Mouse (Mus musculus) hindbrain, embryonic 15.5 days (tissue): ENCODE data around the gene Lrrc8d. TPM values are rescaled to one million over a fixed set of nuclear protein-coding genes. Genes with fewer than 3 reads are reported as not detected.

Experiments
- ATAC-seq: fragments of 200-750 bp; cut with Nextera tagmentation; 2 replicates; pipeline ENCODE4 v1.8.0; 2017; ENCODE audit warnings: low read depth, moderate number of reproducible peaks, moderate TSS enrichment; ENCODE audit not compliant: low FRiP score
- H3K27ac ChIP-seq: fragments of 300-500 bp; sonication (generic); replicated peaks from 2 replicates; pipeline ENCODE4 v1.5.1; 2015; ENCODE audit warnings: mild to moderate bottlenecking, inconsistent platforms
- H3K27me3 ChIP-seq: fragments of 300-500 bp; sonication (generic); 2 replicates; pipeline ENCODE4 v1.6.1; 2015; ENCODE audit warnings: control low read depth, inconsistent platforms
- H3K36me3 ChIP-seq: fragments of 300-500 bp; sonication (generic); 2 replicates; pipeline ENCODE4 v1.6.1; 2015; ENCODE audit warnings: control low read depth, inconsistent platforms
- H3K4me1 ChIP-seq: fragments of 300-500 bp; sonication (generic); replicated peaks from 2 replicates; pipeline ENCODE4 v1.6.1; 2015; ENCODE audit warnings: control low read depth, inconsistent platforms
- H3K4me2 ChIP-seq: fragments of 300-500 bp; sonication (generic); 2 replicates; pipeline ENCODE4 v1.6.1; 2015; ENCODE audit warnings: moderate library complexity, mild to moderate bottlenecking, inconsistent platforms
- H3K4me3 ChIP-seq: fragments of 300-500 bp; sonication (generic); 2 replicates; pipeline ENCODE4 v1.5.1; 2015; ENCODE audit warnings: mild to moderate bottlenecking, inconsistent platforms
- H3K9ac ChIP-seq: fragments of 300-500 bp; sonication (generic); 2 replicates; pipeline ENCODE4 v1.6.1; 2015; ENCODE audit warnings: inconsistent platforms
- H3K9me3 ChIP-seq: fragments of 300-500 bp; sonication (generic); 2 replicates; pipeline ENCODE4 v1.6.1; 2016; ENCODE audit warnings: control low read depth, inconsistent platforms
- WGBS: fragments of 180-500 bp; shearing (Covaris S2); methylation state at CpG from one replicate; pipeline ENCODE4 v1.1.7; 2015; 5-methylcytosine and 5-hydroxymethylcytosine counted together
- polyA plus RNA-seq: library from polyadenylated mRNA; unstranded; fragments of >200 nt; fragmentation: Nextera tagmentation; extraction: Ambion mirVana; gene quantifications from 2 replicates; pipeline ENCODE4 v1.2.1, GENCODE M21; 2015

Gene Lrrc8d
- polyA plus RNA-seq, 1 experiment from 2014 or later, result 35.6 TPM

DNA sequence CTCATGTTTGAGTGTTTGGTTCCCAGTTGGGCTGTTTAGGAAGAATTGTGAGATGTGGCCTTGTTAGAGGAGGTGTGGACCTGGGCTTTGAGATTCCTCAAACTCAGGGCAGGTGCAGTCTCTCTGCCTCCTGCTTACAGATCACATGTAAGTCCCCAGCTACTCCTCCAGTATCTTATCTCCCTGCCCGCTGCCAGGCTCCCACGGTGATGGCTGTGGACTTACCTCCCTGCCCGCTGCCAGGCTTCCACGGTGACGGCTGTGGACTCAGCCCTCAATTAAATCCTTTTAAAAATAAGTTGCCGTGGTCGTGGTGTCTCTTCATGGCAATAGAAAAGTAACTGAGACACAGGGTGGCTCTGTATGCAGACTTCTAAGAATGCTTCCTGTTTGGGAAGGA lies 173.1 kb downstream of the Lrrc8d start:
- Histone ChIP-seq H3K27ac (no peak overlapping the region), H3K9me3 (no peaks in the 10 kb centered on the region), H3K27me3 (no peaks in the 10 kb centered on the region), H3K36me3 (no peaks in the 10 kb centered on the region), H3K4me3 (no peak overlapping the region), H3K4me2 (no peak overlapping the region), H3K4me1 (peaks cover 14% of the 10 kb centered on the region), H3K9ac (no peak overlapping the region)
- 52% methylated on average over 7 of the region's 7 CpGs for WGBS
- no peak for ATAC-seq

DNA sequence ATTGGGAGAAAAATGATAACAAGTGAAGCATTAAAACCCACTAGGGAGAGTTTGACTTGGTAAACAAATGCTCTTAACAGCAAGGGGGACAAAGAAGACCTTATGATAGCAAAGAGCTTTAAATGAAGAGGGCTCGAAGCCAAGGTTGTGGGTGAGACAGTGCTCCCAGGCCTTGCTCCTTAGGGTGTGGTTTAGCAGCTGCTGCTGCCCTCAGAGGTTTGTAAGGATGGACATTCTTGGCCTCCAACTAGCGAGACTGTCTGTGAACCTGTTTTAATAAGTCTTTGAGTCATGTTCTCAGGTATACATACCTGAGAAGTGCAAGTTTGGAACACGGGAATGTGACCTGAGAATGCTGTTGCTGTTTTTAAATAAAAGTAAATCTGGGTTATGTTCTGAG lies 174.0 kb downstream of the Lrrc8d start:
- 70% methylated on average over 3 of the region's 3 CpGs for WGBS
- no peak for ATAC-seq
- no peak overlapping the region for H3K4me2 ChIP-seq
- H3K9ac ChIP-seq, result no peak overlapping the region
- H3K27me3 ChIP-seq, result no peaks in the 10 kb centered on the region
- peaks cover 16% of the 10 kb centered on the region for H3K4me1 ChIP-seq
- H3K9me3 ChIP-seq, result no peaks in the 10 kb centered on the region
- no peak overlapping the region for H3K27ac ChIP-seq
- H3K36me3 ChIP-seq, result no peaks in the 10 kb centered on the region
- no peak overlapping the region for H3K4me3 ChIP-seq

DNA sequence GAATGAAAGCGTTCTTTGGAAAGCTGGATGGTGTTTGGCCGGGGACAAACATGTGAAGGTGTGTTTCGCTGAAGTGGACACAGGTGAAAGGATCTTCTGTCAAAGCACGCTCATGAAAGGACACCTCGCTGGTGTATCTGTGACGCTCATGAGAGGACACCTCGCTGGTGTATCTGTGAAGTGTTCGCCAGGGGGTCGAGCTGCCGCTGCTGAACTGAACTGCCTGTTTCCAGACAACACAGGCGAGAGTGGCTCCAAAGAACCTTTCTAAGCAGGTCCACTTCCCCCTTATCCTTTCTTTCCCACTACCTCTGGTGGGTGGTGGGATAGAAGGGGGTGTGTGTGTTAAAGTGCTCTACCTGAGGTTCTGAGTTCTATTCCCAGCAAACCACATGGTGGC lies 174.7 kb downstream of the Lrrc8d start:
- H3K9me3 ChIP-seq, result no peaks in the 10 kb centered on the region
- no peak overlapping the region for H3K4me3 ChIP-seq
- no peak overlapping the region for H3K4me2 ChIP-seq
- peaks cover 22% of the 10 kb centered on the region for H3K4me1 ChIP-seq
- WGBS, result 96% methylated on average over 11 of the region's 11 CpGs
- ATAC-seq, result no peak
- no peak overlapping the region for H3K27ac ChIP-seq
- no peak overlapping the region for H3K9ac ChIP-seq
- no peaks in the 10 kb centered on the region for H3K27me3 ChIP-seq
- no peaks in the 10 kb centered on the region for H3K36me3 ChIP-seq

DNA sequence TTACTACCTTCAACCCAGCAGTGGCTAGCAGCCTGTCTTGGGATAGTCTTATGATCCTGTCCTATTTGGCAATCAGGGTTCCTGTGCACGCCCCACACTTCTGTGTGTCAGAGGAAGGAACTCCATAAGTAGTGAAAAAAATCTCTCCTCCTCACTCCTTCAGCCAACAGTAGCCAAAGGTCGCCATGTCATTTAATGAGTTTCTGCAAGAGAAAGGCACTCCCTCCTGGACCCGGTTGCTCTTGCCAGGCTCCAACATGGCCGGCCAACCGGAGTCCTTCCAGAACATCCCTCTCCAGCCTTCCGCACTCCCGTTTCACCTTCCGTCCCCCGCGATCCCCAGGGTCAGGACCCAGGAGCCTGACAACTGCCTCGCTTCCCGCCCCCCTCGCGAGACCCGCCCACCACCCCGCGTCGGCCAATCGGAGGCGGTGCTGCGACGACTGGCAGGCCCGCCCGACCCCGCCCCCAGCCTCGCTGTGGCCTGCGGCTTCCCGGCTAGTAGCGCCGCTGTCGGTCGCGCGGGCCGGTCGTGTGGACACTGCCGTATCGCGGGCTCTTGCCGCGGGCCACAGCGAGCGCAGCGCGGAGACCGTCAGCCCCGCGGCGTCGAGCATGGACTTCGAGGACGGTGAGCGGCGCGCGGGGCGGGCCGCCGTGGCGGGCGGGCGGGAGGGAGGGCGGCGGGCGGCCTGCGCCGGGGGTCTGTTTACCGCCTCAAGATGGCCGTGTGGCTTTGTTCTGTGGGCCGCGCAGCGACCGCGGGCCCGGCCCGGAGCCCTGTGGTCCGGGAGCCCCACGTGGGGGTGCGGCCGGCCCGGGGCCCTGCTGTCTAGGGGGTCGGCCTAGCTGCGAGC lies 176.5 kb downstream of the Lrrc8d start, which contains the start of gene Zfp326:
Gene Zfp326, plus strand, starts transcription at position 498 of the 857 bp plus-strand sequence.
- Histone ChIP-seq H3K9me3 (no peaks in the 10 kb centered on the region), H3K4me3 (peak within 1 kb of the TSS; percentile 99), H3K36me3 (no peaks in the 10 kb centered on the region), H3K4me1 (peaks cover 33% of the 10 kb centered on the region), H3K9ac (peak within 1 kb of the TSS; percentile 100), H3K4me2 (peak within 1 kb of the TSS; percentile 63), H3K27me3 (no peaks in the 10 kb centered on the region), H3K27ac (peak within 1 kb of the TSS; percentile 92)
- ATAC-seq, result peak; percentile 95
- WGBS, result under 1% methylated on average over 53 of the region's 83 CpGs

DNA sequence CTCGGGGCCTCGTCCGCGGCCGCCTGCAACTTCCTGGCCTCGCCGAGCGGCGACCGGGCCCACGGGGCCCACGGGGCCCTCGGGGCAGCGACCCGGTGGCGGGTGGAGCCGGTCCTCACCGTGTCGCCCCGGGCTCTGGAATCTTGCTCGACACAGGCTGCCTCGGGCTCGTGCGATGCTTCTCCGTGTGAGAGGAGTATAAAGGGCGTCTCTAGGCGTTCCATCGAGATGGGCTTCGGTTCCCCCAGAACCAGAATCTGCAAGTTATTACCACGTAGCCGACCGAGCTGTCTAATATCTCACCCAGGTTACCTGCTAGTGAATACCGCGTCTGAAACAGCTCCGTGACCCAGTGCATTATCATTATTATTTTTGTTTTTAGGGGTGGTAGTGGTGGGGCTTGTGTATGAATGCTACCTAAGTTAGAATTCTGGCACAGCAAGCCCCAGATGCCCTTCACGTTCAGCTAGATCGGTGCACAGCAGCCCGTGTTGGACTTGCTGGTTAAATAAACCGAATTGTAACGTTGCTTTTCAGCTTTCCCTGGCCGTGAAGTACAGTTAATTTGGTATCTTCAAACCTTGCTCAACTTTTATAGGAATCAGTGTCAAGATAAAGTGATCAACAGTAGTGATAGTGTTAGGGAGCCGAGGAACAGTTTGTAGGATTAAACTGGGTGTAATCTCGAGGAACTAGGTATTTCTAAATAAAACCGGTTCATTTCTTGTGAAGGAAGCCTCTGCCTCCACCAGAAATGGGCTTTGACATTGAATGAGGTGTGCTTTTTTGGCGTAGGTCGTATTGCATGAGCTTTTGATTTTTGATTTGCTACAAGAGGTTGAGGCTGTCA lies 177.4 kb downstream of the Lrrc8d start:
- WGBS, result under 1% methylated on average over 46 of the region's 46 CpGs
- H3K27me3 ChIP-seq, result no peaks in the 10 kb centered on the region
- no peaks in the 10 kb centered on the region for H3K9me3 ChIP-seq
- H3K4me2 ChIP-seq, result peak overlapping the region; percentile 63
- H3K36me3 ChIP-seq, result 0 out of 2 replicates have a peak, but pooled peaks cover under 1% of the 10 kb centered on the region
- ATAC-seq, result no peak; the same call in 1 of the 2 replicates
- H3K27ac ChIP-seq, result peak overlapping the region; percentile 92
- peaks cover 38% of the 10 kb centered on the region for H3K4me1 ChIP-seq
- H3K9ac ChIP-seq, result peak overlapping the region; percentile 100
- peak overlapping the region; percentile 99 for H3K4me3 ChIP-seq

Other genes starting within 250 kb of the Lrrc8d start
- 16.4 and 19.3 TPM in 2 replicates for gene Lrrc8c, start 180.6 kb upstream of the Lrrc8d start, polyA plus RNA-seq
- gene Zfp326, start 176.6 kb downstream of the Lrrc8d start, polyA plus RNA-seq, result 43.0 and 54.0 TPM in 2 replicates